Mouse (Mus musculus) brain, adult 10 weeks (tissue): Measurements from ENCODE around the gene AV320801. TPM values are rescaled to one million over a fixed set of nuclear protein-coding genes. Genes with fewer than 3 reads are reported as not detected.

ENCODE experiments used
- polyA plus RNA-seq: library from polyadenylated mRNA; stranded (reverse); fragments of 350-450 nt; fragmentation: Illumina TruSeq; extraction: RNeasy Lipid Tissue Mini Kit (QIAGEN cat#74804); gene quantifications from one replicate; pipeline ENCODE4 v1.2.3, GENCODE M21; 2015; ENCODE audit warnings: low read depth, low replicate concordance

AV320801 gene
- polyA plus RNA-seq = not detected

DNA sequence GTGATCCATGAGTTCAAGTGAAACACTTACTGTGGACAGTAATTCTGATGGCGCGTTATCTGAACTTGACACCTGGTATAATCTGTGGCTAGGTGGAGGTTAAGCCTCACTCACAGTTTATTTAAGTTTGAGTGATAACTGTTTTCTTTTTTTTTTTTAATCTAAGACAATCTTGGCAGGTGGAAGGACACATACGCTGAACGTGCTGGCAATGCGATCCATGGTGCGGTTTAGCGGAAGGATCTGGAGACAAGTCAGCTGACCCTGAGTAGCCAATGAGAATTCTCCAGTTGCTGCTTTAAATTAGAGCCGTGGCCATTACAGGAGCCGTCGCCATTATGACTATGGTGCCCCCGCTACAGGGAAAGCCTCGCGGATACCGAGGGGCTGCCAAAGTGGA lies at the start of gene AV320801:
TSS of gene AV320801 (plus strand) at position 301 of the 400 bp plus-strand sequence.

Other genes starting within 250 kb of the AV320801 start
- gene Pramel3, start 192.3 kb upstream of the AV320801 start, polyA plus RNA-seq = not detected
- gene Gm5128, start 121.3 kb upstream of the AV320801 start, polyA plus RNA-seq = not detected
- not detected for gene Gm7903, start 60.8 kb upstream of the AV320801 start, polyA plus RNA-seq
- 3.8 TPM for gene Nxf7, start 104.2 kb downstream of the AV320801 start, polyA plus RNA-seq
- gene Prame, start 133.1 kb downstream of the AV320801 start, polyA plus RNA-seq = not detected
- not detected for gene Tcp11x2, start 199.2 kb downstream of the AV320801 start, polyA plus RNA-seq
- not detected for gene Tmsb15a, start 230.7 kb downstream of the AV320801 start, polyA plus RNA-seq
- 24.2 TPM for gene Armcx5, start 248.1 kb downstream of the AV320801 start, polyA plus RNA-seq
- 237 TPM for gene Gprasp1, start 248.1 kb downstream of the AV320801 start, polyA plus RNA-seq